Mouse (Mus musculus): ENCODE results near the gene Zdhhc14. TPM values are rescaled to one million over a fixed set of nuclear protein-coding genes. Genes with fewer than 3 reads are reported as not detected.
"Not testable (repeated sequence)": the region's sequence is repeated elsewhere in the genome, so short reads cannot be mapped to it uniquely, and the experiment has no call there.

Zdhhc14 gene
- total RNA-seq, 2 experiments from 2014 or later, result 4.4 to 5.7 TPM

GRCm38 (mm10) chr17:5607352-5607751 lies 115.0 kb downstream of the Zdhhc14 start:
- no peak for DNase-seq

GRCm38 (mm10) chr17:5609875-5610552 lies 117.7 kb downstream of the Zdhhc14 start:
- DNase-seq, result no peak

- DNase-seq, result no peak
Observed at GRCm38 (mm10) chr17:5612236-5612635, 119.9 kb downstream of the Zdhhc14 start.

GRCm38 (mm10) chr17:5614771-5615318 lies 122.5 kb downstream of the Zdhhc14 start:
- peak in 1 of 2 experiments; percentile 32 for DNase-seq

- no peak for DNase-seq
Observed at GRCm38 (mm10) chr17:5621626-5622591, 129.6 kb downstream of the Zdhhc14 start.

GRCm38 (mm10) chr17:5622764-5623163 lies 130.4 kb downstream of the Zdhhc14 start:
- no peak for DNase-seq

- DNase-seq, result no peak
Observed at GRCm38 (mm10) chr17:5623181-5623580, 130.8 kb downstream of the Zdhhc14 start.

- DNase-seq, result not testable (repeated sequence)
Observed at GRCm38 (mm10) chr17:5624815-5625214, 132.5 kb downstream of the Zdhhc14 start.

GRCm38 (mm10) chr17:5626402-5626801 lies 134.0 kb downstream of the Zdhhc14 start:
- DNase-seq, result no peak

GRCm38 (mm10) chr17:5627664-5628063 lies 135.3 kb downstream of the Zdhhc14 start:
- no peak for DNase-seq

GRCm38 (mm10) chr17:5629651-5630050 lies 137.3 kb downstream of the Zdhhc14 start:
- DNase-seq, result no peak

GRCm38 (mm10) chr17:5635254-5635653 lies 142.9 kb downstream of the Zdhhc14 start:
- no peak for DNase-seq

- DNase-seq, result no peak
Observed at GRCm38 (mm10) chr17:5641436-5641835, 149.1 kb downstream of the Zdhhc14 start.

- DNase-seq, result no peak
Observed at GRCm38 (mm10) chr17:5642918-5643721, 150.8 kb downstream of the Zdhhc14 start.

GRCm38 (mm10) chr17:5650124-5650523 lies 157.8 kb downstream of the Zdhhc14 start:
- DNase-seq, result no peak

GRCm38 (mm10) chr17:5650642-5651041 lies 158.3 kb downstream of the Zdhhc14 start:
- no peak for DNase-seq

GRCm38 (mm10) chr17:5651551-5651950 lies 159.2 kb downstream of the Zdhhc14 start:
- no peak for DNase-seq

- DNase-seq, result no peak
Observed at GRCm38 (mm10) chr17:5653981-5654380, 161.6 kb downstream of the Zdhhc14 start.

GRCm38 (mm10) chr17:5655536-5655935 lies 163.2 kb downstream of the Zdhhc14 start:
- no peak for DNase-seq

GRCm38 (mm10) chr17:5660317-5661080 lies 168.1 kb downstream of the Zdhhc14 start:
- no peak for DNase-seq

- DNase-seq, result peak; percentile 33 to 37
Observed at GRCm38 (mm10) chr17:5666652-5667051, 174.3 kb downstream of the Zdhhc14 start.
